Mouse (Mus musculus): ENCODE data around the gene Dusp3. TPM values are rescaled to one million over a fixed set of nuclear protein-coding genes. Genes with fewer than 3 reads are reported as not detected.
"Not testable (repeated sequence)": the region's sequence is repeated elsewhere in the genome, so short reads cannot be mapped to it uniquely, and the experiment has no call there.

Gene Dusp3
- polyA plus RNA-seq, 1 experiment from 2014 or later, result 11.6 TPM

- Histone ChIP-seq H3K27ac (peak overlapping the region; percentile 16; the same call in 1 of the 2 replicates), H3K4me3 (no peak overlapping the region), H3K4me1 (replicated peaks) (peaks cover 27% of the 10 kb centered on the region), H3K9me3 (peaks cover 4% of the 10 kb centered on the region; the same call in 1 of the 2 replicates), H3K27me3 (ENCODE audit: insufficient read depth, poor library complexity, severe bottlenecking) (0 out of 2 replicates have a peak, but pooled peaks cover under 1% of the 10 kb centered on the region), H3K36me3 (peaks cover 79% of the 10 kb centered on the region)
- no peak for DNase-seq (ENCODE audit: low spot score)
- WGBS, result 84% methylated on average over 5 of the region's 5 CpGs
These were observed 19.9 kb upstream of the Dusp3 start for GRCm38 (mm10) chr11:102006688-102007087.

GRCm38 (mm10) chr11:102006271-102006670 lies 19.5 kb upstream of the Dusp3 start:
- 0 out of 2 replicates have a peak, but pooled peaks cover 4% of the 10 kb centered on the region for H3K27me3 ChIP-seq (ENCODE audit: insufficient read depth, poor library complexity, severe bottlenecking)
- no peak overlapping the region for H3K4me3 ChIP-seq
- peaks cover 27% of the 10 kb centered on the region for H3K4me1 ChIP-seq (replicated peaks)
- peak; percentile 19 for DNase-seq (ENCODE audit: low spot score)
- H3K27ac ChIP-seq, result no peak overlapping the region
- H3K9me3 ChIP-seq, result peaks cover 4% of the 10 kb centered on the region; the same call in 1 of the 2 replicates
- H3K36me3 ChIP-seq, result peaks cover 79% of the 10 kb centered on the region
- 66% methylated on average over 9 of the region's 9 CpGs for WGBS

GRCm38 (mm10) chr11:102004251-102004650 lies 17.4 kb upstream of the Dusp3 start:
- no peak overlapping the region for H3K27ac ChIP-seq
- WGBS, result 85% methylated on average over 8 of the region's 8 CpGs
- DNase-seq (ENCODE audit: low spot score), result no peak
- peaks cover 25% of the 10 kb centered on the region for H3K4me1 ChIP-seq (replicated peaks)
- peaks cover 4% of the 10 kb centered on the region; the same call in 1 of the 2 replicates for H3K9me3 ChIP-seq
- H3K27me3 ChIP-seq (ENCODE audit: insufficient read depth, poor library complexity, severe bottlenecking), result 0 out of 2 replicates have a peak, but pooled peaks cover 5% of the 10 kb centered on the region
- no peak overlapping the region for H3K4me3 ChIP-seq
- peaks cover 77% of the 10 kb centered on the region for H3K36me3 ChIP-seq

- H3K4me3 ChIP-seq, result no peak overlapping the region
- 0 out of 2 replicates have a peak overlapping the region, but pooled peaks have one; percentile 18 for H3K27ac ChIP-seq
- peaks cover 2% of the 10 kb centered on the region; the same call in 1 of the 2 replicates for H3K9me3 ChIP-seq
- WGBS, result 50% methylated on average over 4 of the region's 4 CpGs
- peaks cover 38% of the 10 kb centered on the region for H3K36me3 ChIP-seq
- peak; percentile 32 for DNase-seq (ENCODE audit: low spot score)
- peaks cover 16% of the 10 kb centered on the region for H3K4me1 ChIP-seq (replicated peaks)
- H3K27me3 ChIP-seq (ENCODE audit: insufficient read depth, poor library complexity, severe bottlenecking), result 0 out of 2 replicates have a peak, but pooled peaks cover 5% of the 10 kb centered on the region
These were observed 12.7 kb upstream of the Dusp3 start for GRCm38 (mm10) chr11:101999466-101999865.

- no peaks in the 10 kb centered on the region for H3K9me3 ChIP-seq
- H3K27me3 ChIP-seq (ENCODE audit: insufficient read depth, poor library complexity, severe bottlenecking), result 0 out of 2 replicates have a peak, but pooled peaks cover 5% of the 10 kb centered on the region
- no peak overlapping the region for H3K27ac ChIP-seq
- peaks cover 28% of the 10 kb centered on the region for H3K36me3 ChIP-seq
- 63% methylated on average over 5 of the region's 5 CpGs for WGBS
- no peak for DNase-seq (ENCODE audit: low spot score)
- peaks cover 16% of the 10 kb centered on the region for H3K4me1 ChIP-seq (replicated peaks)
- H3K4me3 ChIP-seq, result no peak overlapping the region
These were observed 11.4 kb upstream of the Dusp3 start for GRCm38 (mm10) chr11:101998258-101998657.

GRCm38 (mm10) chr11:101995938-101996337 lies 9.1 kb upstream of the Dusp3 start:
- H3K27ac ChIP-seq, result no peak overlapping the region
- H3K36me3 ChIP-seq, result peaks cover 13% of the 10 kb centered on the region; the same call in 1 of the 2 replicates
- no peaks in the 10 kb centered on the region for H3K9me3 ChIP-seq
- 91% methylated on average over 7 of the region's 7 CpGs for WGBS
- no peak for DNase-seq (ENCODE audit: low spot score)
- H3K4me1 ChIP-seq (replicated peaks), result peaks cover 16% of the 10 kb centered on the region
- no peak overlapping the region for H3K4me3 ChIP-seq
- H3K27me3 ChIP-seq (ENCODE audit: insufficient read depth, poor library complexity, severe bottlenecking), result no peaks in the 10 kb centered on the region

GRCm38 (mm10) chr11:101994100-101994499 lies 7.3 kb upstream of the Dusp3 start:
- Histone ChIP-seq H3K36me3 (0 out of 2 replicates have a peak, but pooled peaks cover 5% of the 10 kb centered on the region), H3K9me3 (no peaks in the 10 kb centered on the region), H3K4me3 (no peak overlapping the region), H3K27me3 (ENCODE audit: insufficient read depth, poor library complexity, severe bottlenecking) (no peaks in the 10 kb centered on the region), H3K27ac (no peak overlapping the region), H3K4me1 (replicated peaks) (0 out of 2 replicates have a peak, but pooled peaks cover 4% of the 10 kb centered on the region)
- 82% methylated on average over 8 of the region's 8 CpGs for WGBS
- DNase-seq (ENCODE audit: low spot score), result no peak

GRCm38 (mm10) chr11:101992411-101992810 lies 5.6 kb upstream of the Dusp3 start:
- H3K9me3 ChIP-seq, result no peaks in the 10 kb centered on the region
- 88% methylated on average over 7 of the region's 7 CpGs for WGBS
- 0 out of 2 replicates have a peak, but pooled peaks cover 3% of the 10 kb centered on the region for H3K36me3 ChIP-seq
- no peak for DNase-seq (ENCODE audit: low spot score)
- no peak overlapping the region for H3K27ac ChIP-seq
- H3K4me3 ChIP-seq, result no peak overlapping the region
- H3K27me3 ChIP-seq (ENCODE audit: insufficient read depth, poor library complexity, severe bottlenecking), result peaks cover 2% of the 10 kb centered on the region
- peaks cover 11% of the 10 kb centered on the region; the same call in 1 of the 2 replicates for H3K4me1 ChIP-seq (replicated peaks)

- no peak overlapping the region for H3K27ac ChIP-seq
- H3K36me3 ChIP-seq, result no peaks in the 10 kb centered on the region
- no peak for DNase-seq (ENCODE audit: low spot score)
- H3K9me3 ChIP-seq, result no peaks in the 10 kb centered on the region
- peaks cover 14% of the 10 kb centered on the region; the same call in 1 of the 2 replicates for H3K4me1 ChIP-seq (replicated peaks)
- WGBS, result 85% methylated on average over 3 of the region's 3 CpGs
- peaks cover 7% of the 10 kb centered on the region for H3K27me3 ChIP-seq (ENCODE audit: insufficient read depth, poor library complexity, severe bottlenecking)
- no peak overlapping the region for H3K4me3 ChIP-seq
These were observed 5.0 kb upstream of the Dusp3 start for GRCm38 (mm10) chr11:101991813-101992212.

- Histone ChIP-seq H3K27me3 (ENCODE audit: insufficient read depth, poor library complexity, severe bottlenecking) (peaks cover 14% of the 10 kb centered on the region), H3K27ac (no peak overlapping the region), H3K9me3 (no peaks in the 10 kb centered on the region), H3K4me3 (no peak overlapping the region), H3K36me3 (no peaks in the 10 kb centered on the region), H3K4me1 (replicated peaks) (peaks cover 10% of the 10 kb centered on the region; the same call in 1 of the 2 replicates)
- 86% methylated on average over 3 of the region's 3 CpGs for WGBS
- no peak for DNase-seq (ENCODE audit: low spot score)
These were observed 3.4 kb upstream of the Dusp3 start for GRCm38 (mm10) chr11:101990244-101990643.

- DNase-seq (ENCODE audit: low spot score), result peak; percentile 88
- H3K4me3 ChIP-seq, result no peak overlapping the region
- no peak overlapping the region for H3K27ac ChIP-seq
- H3K27me3 ChIP-seq (ENCODE audit: insufficient read depth, poor library complexity, severe bottlenecking), result peaks cover 18% of the 10 kb centered on the region
- H3K4me1 ChIP-seq (replicated peaks), result peaks cover 49% of the 10 kb centered on the region
- H3K36me3 ChIP-seq, result no peaks in the 10 kb centered on the region; the same call in 1 of the 2 replicates
- H3K9me3 ChIP-seq, result no peaks in the 10 kb centered on the region
- WGBS, result 12% methylated on average over 10 of the region's 10 CpGs
These were observed 823 bp downstream of the Dusp3 start for GRCm38 (mm10) chr11:101985990-101986389.

- 70% methylated on average over 6 of the region's 6 CpGs for WGBS
- H3K4me3 ChIP-seq; H3K36me3 ChIP-seq; H3K27ac ChIP-seq; H3K9me3 ChIP-seq; DNase-seq (ENCODE audit: low spot score): not testable (repeated sequence)
- Histone ChIP-seq H3K4me1 (replicated peaks) (peaks cover 55% of the 10 kb centered on the region), H3K27me3 (ENCODE audit: insufficient read depth, poor library complexity, severe bottlenecking) (peaks cover 18% of the 10 kb centered on the region)
These were observed 1.4 kb downstream of the Dusp3 start for GRCm38 (mm10) chr11:101985450-101985849.
